Mouse (Mus musculus): ENCODE results near the gene Itpr3. TPM values are rescaled to one million over a fixed set of nuclear protein-coding genes. Genes with fewer than 3 reads are reported as not detected.
A peak's percentile ranks its signal among the peaks of the same experiment; 100 is the strongest.

Itpr3 gene
- total and polyA plus RNA-seq, 2 experiments from 2014 or later = 0.90 to 4.7 TPM

- H3K9ac ChIP-seq (replicated peaks; ENCODE audit: low read length, poor library complexity, severe bottlenecking) = no peak overlapping the region
- 95% methylated on average over 17 of the region's 17 CpGs for WGBS
- no peaks in the 10 kb centered on the region for H3K9me3 ChIP-seq (ENCODE audit: low read length)
- no peaks in the 10 kb centered on the region for H3K27me3 ChIP-seq (ENCODE audit: insufficient read depth, low read length)
- ATAC-seq (ENCODE audit: low FRiP score) = no peak
- H3K4me3 ChIP-seq (ENCODE audit: low read depth, low read length) = no peak overlapping the region
- no peak overlapping the region for H3K4me2 ChIP-seq (ENCODE audit: low read depth, low read length, poor library complexity, severe bottlenecking)
- no peak for DNase-seq (ENCODE audit: low spot score)
- peaks cover 38% of the 10 kb centered on the region for H3K36me3 ChIP-seq (ENCODE audit: insufficient read depth, low read length)
- peaks cover 7% of the 10 kb centered on the region for H3K4me1 ChIP-seq (ENCODE audit: insufficient read depth, low read length)
- no peak overlapping the region for H3K27ac ChIP-seq (ENCODE audit: low read depth, low read length)
- TF ChIP-seq CTCF (IDR thresholded peaks at IDR 0.05) = no peak
These were observed 31.7 kb upstream of the Itpr3 start for GRCm38 (mm10) chr17:27025326-27025902.

- H3K4me1 ChIP-seq (ENCODE audit: insufficient read depth, low read length) = peaks cover 7% of the 10 kb centered on the region
- H3K9ac ChIP-seq (replicated peaks; ENCODE audit: low read length, poor library complexity, severe bottlenecking) = no peak overlapping the region
- no peak overlapping the region for H3K27ac ChIP-seq (ENCODE audit: low read depth, low read length)
- no peak overlapping the region for H3K4me2 ChIP-seq (ENCODE audit: low read depth, low read length, poor library complexity, severe bottlenecking)
- H3K27me3 ChIP-seq (ENCODE audit: insufficient read depth, low read length) = no peaks in the 10 kb centered on the region
- no peak for DNase-seq (ENCODE audit: low spot score)
- 98% methylated on average over 3 of the region's 3 CpGs for whole genome bisulfite sequencing
- no peak overlapping the region for H3K4me3 ChIP-seq (ENCODE audit: low read depth, low read length)
- peaks cover 33% of the 10 kb centered on the region for H3K36me3 ChIP-seq (ENCODE audit: insufficient read depth, low read length)
- no peak for ATAC-seq (ENCODE audit: low FRiP score)
- no peak for TF ChIP-seq CTCF (IDR thresholded peaks at IDR 0.05)
- no peaks in the 10 kb centered on the region for H3K9me3 ChIP-seq (ENCODE audit: low read length)
These were observed 31.2 kb upstream of the Itpr3 start for GRCm38 (mm10) chr17:27025951-27026350.

GRCm38 (mm10) chr17:27027460-27028283 lies 29.4 kb upstream of the Itpr3 start:
- no peaks in the 10 kb centered on the region for H3K9me3 ChIP-seq (ENCODE audit: low read length)
- no peak for TF ChIP-seq CTCF (IDR thresholded peaks at IDR 0.05)
- H3K27me3 ChIP-seq (ENCODE audit: insufficient read depth, low read length) = no peaks in the 10 kb centered on the region
- DNase-seq (ENCODE audit: low spot score) (peak; percentile 58), ATAC-seq (ENCODE audit: low FRiP score) (peak; percentile 48; the same call in 1 of the 2 replicates)
- H3K9ac ChIP-seq (replicated peaks; ENCODE audit: low read length, poor library complexity, severe bottlenecking) = peak overlapping the region; percentile 90
- H3K4me2 ChIP-seq (ENCODE audit: low read depth, low read length, poor library complexity, severe bottlenecking) = peak overlapping the region; percentile 62
- H3K4me1 ChIP-seq (ENCODE audit: insufficient read depth, low read length) = peaks cover 7% of the 10 kb centered on the region
- WGBS = 31% methylated on average over 12 of the region's 12 CpGs
- H3K4me3 ChIP-seq (ENCODE audit: low read depth, low read length) = peak overlapping the region; percentile 52
- H3K36me3 ChIP-seq (ENCODE audit: insufficient read depth, low read length) = peaks cover 20% of the 10 kb centered on the region
- H3K27ac ChIP-seq (ENCODE audit: low read depth, low read length) = peak overlapping the region; percentile 79

GRCm38 (mm10) chr17:27028284-27028795 lies 28.8 kb upstream of the Itpr3 start:
- H3K4me2 ChIP-seq (ENCODE audit: low read depth, low read length, poor library complexity, severe bottlenecking) = peak overlapping the region; percentile 62
- no peaks in the 10 kb centered on the region for H3K27me3 ChIP-seq (ENCODE audit: insufficient read depth, low read length)
- DNase-seq (ENCODE audit: low spot score) (peak; percentile 85), ATAC-seq (ENCODE audit: low FRiP score) (peak; percentile 76)
- peak overlapping the region; percentile 90 for H3K9ac ChIP-seq (replicated peaks; ENCODE audit: low read length, poor library complexity, severe bottlenecking)
- peak; percentile 93 for TF ChIP-seq CTCF (IDR thresholded peaks at IDR 0.05)
- peak overlapping the region; percentile 52 for H3K4me3 ChIP-seq (ENCODE audit: low read depth, low read length)
- no peaks in the 10 kb centered on the region for H3K9me3 ChIP-seq (ENCODE audit: low read length)
- H3K27ac ChIP-seq (ENCODE audit: low read depth, low read length) = peak overlapping the region; percentile 79
- WGBS = 1% methylated on average over 19 of the region's 19 CpGs
- H3K4me1 ChIP-seq (ENCODE audit: insufficient read depth, low read length) = peaks cover 7% of the 10 kb centered on the region
- H3K36me3 ChIP-seq (ENCODE audit: insufficient read depth, low read length) = peaks cover 18% of the 10 kb centered on the region

- DNase-seq (ENCODE audit: low spot score) = no peak
- no peak for ATAC-seq (ENCODE audit: low FRiP score)
These were observed 28.2 kb upstream of the Itpr3 start, which contains the start of gene Bak1 for GRCm38 (mm10) chr17:27028909-27029308. Gene Bak1 (minus strand): TSS chr17:27029009.

GRCm38 (mm10) chr17:27029431-27029830 lies 27.7 kb upstream of the Itpr3 start:
- H3K9ac ChIP-seq (replicated peaks; ENCODE audit: low read length, poor library complexity, severe bottlenecking) = no peak overlapping the region
- H3K4me3 ChIP-seq (ENCODE audit: low read depth, low read length) = no peak overlapping the region
- H3K27ac ChIP-seq (ENCODE audit: low read depth, low read length) = no peak overlapping the region
- H3K4me1 ChIP-seq (ENCODE audit: insufficient read depth, low read length) = peaks cover 7% of the 10 kb centered on the region
- WGBS = 91% methylated on average over 14 of the region's 14 CpGs
- DNase-seq (ENCODE audit: low spot score) (no peak), ATAC-seq (ENCODE audit: low FRiP score) (no peak)
- no peak for TF ChIP-seq CTCF (IDR thresholded peaks at IDR 0.05)
- no peaks in the 10 kb centered on the region for H3K27me3 ChIP-seq (ENCODE audit: insufficient read depth, low read length)
- H3K9me3 ChIP-seq (ENCODE audit: low read length) = no peaks in the 10 kb centered on the region
- H3K4me2 ChIP-seq (ENCODE audit: low read depth, low read length, poor library complexity, severe bottlenecking) = no peak overlapping the region
- H3K36me3 ChIP-seq (ENCODE audit: insufficient read depth, low read length) = peaks cover 10% of the 10 kb centered on the region

More at GRCm38 (mm10) chr17:27028909-27029308, 28.2 kb upstream of the Itpr3 start, which contains the start of gene Bak1:
- no peaks in the 10 kb centered on the region for H3K9me3 ChIP-seq (ENCODE audit: low read length)
- H3K4me3 ChIP-seq (ENCODE audit: low read depth, low read length) = peak within 1 kb of the TSS; percentile 52
- peak within 1 kb of the TSS; percentile 62 for H3K4me2 ChIP-seq (ENCODE audit: low read depth, low read length, poor library complexity, severe bottlenecking)
- peaks cover 13% of the 10 kb centered on the region for H3K36me3 ChIP-seq (ENCODE audit: insufficient read depth, low read length)
- TF ChIP-seq CTCF (IDR thresholded peaks at IDR 0.05) = no peak
- H3K27me3 ChIP-seq (ENCODE audit: insufficient read depth, low read length) = no peaks in the 10 kb centered on the region
- peak within 1 kb of the TSS; percentile 79 for H3K27ac ChIP-seq (ENCODE audit: low read depth, low read length)
- 84% methylated on average over 3 of the region's 4 CpGs for WGBS
- H3K9ac ChIP-seq (replicated peaks; ENCODE audit: low read length, poor library complexity, severe bottlenecking) = peak within 1 kb of the TSS; percentile 90
- H3K4me1 ChIP-seq (ENCODE audit: insufficient read depth, low read length) = peaks cover 7% of the 10 kb centered on the region
